Mouse (Mus musculus): ENCODE data around the gene Gm17018.

Gm17018 gene

GRCm38 (mm10) chr19:45628649-45629048 is 68.2 kb downstream of the Gm17018 start:
- no peak for DNase-seq

GRCm38 (mm10) chr19:45629219-45629618 is 68.8 kb downstream of the Gm17018 start:
- no peak for DNase-seq

Data from right cerebral cortex, postnatal 14 days (tissue).